Mouse (Mus musculus): ENCODE data around the gene Slc25a39. TPM values are rescaled to one million over a fixed set of nuclear protein-coding genes. Genes with fewer than 3 reads are reported as not detected.

Gene Slc25a39
- polyA plus RNA-seq, 1 experiment from 2014 or later = 260 TPM

DNA sequence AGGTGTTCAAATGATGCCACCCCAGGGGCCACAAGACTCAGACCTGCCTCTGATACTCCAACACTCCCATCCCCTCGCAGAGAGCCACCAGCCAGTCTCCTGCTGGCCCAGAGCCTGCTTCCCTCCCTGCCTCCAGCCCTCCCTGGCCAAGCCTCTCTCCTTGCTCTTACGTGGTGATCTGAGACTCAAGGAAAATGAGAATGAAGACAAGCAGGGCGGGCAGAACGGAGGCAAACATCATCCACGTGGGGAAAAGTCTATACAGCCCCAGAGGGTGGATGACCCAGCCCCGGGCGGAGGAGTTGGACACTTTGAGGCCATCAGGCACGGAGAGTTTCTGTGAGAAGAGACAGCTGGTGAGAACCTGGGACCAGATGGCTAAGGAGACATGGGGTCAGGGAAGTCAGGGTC, 54.7 kb downstream of the Slc25a39 start:
- H3K4me3 ChIP-seq = no peak overlapping the region
- 44% methylated on average over 8 of the region's 8 CpGs for WGBS
- no peak for ATAC-seq (ENCODE audit: insufficient number of reproducible peaks, low FRiP score)
- H3K4me2 ChIP-seq = no peak overlapping the region
- no peaks in the 10 kb centered on the region for H3K36me3 ChIP-seq
- no peaks in the 10 kb centered on the region for H3K4me1 ChIP-seq (replicated peaks)
- no peak overlapping the region for H3K9ac ChIP-seq
- no peaks in the 10 kb centered on the region for H3K9me3 ChIP-seq (replicated peaks)
- peaks cover 62% of the 10 kb centered on the region for H3K27me3 ChIP-seq (replicated peaks)
- H3K27ac ChIP-seq (ENCODE audit: poor library complexity, severe bottlenecking) = no peak overlapping the region

Small RNAs within 50 kb of the gene (microRNA-seq; reads per million reads assigned to microRNA genes)
- not detected for gene Mir6930

Other genes starting within 250 kb of the Slc25a39 start
- 90.9 and 94.3 TPM in 2 replicates for gene Lsm12, start 222.7 kb downstream of the Slc25a39 start, polyA plus RNA-seq (2016; fragmentation: Nextera tagmentation; extraction: Ambion mirVana)
- gene G6pc3, start 218.3 kb downstream of the Slc25a39 start, polyA plus RNA-seq (2016; fragmentation: Nextera tagmentation; extraction: Ambion mirVana) = 27.1 and 28.0 TPM in 2 replicates
- gene Hdac5, start 177.8 kb downstream of the Slc25a39 start, polyA plus RNA-seq (2016; fragmentation: Nextera tagmentation; extraction: Ambion mirVana) = 92.2 and 95.9 TPM in 2 replicates
- 14.0 and 14.3 TPM in 2 replicates for gene BC030867, start 159.1 kb downstream of the Slc25a39 start, polyA plus RNA-seq (2016; fragmentation: Nextera tagmentation; extraction: Ambion mirVana)
- 0.06 and 0.13 TPM in 2 replicates for gene Asb16, start 139.2 kb downstream of the Slc25a39 start, polyA plus RNA-seq (2016; fragmentation: Nextera tagmentation; extraction: Ambion mirVana)
- 35.7 and 38.9 TPM in 2 replicates for gene Tmub2, start 123.0 kb downstream of the Slc25a39 start, polyA plus RNA-seq (2016; fragmentation: Nextera tagmentation; extraction: Ambion mirVana)
- 10.9 and 11.8 TPM in 2 replicates for gene Atxn7l3, start 111.3 kb downstream of the Slc25a39 start, polyA plus RNA-seq (2016; fragmentation: Nextera tagmentation; extraction: Ambion mirVana)
- 65.4 and 68.6 TPM in 2 replicates for gene Ubtf, start 88.2 kb downstream of the Slc25a39 start, polyA plus RNA-seq (2016; fragmentation: Nextera tagmentation; extraction: Ambion mirVana)
- gene Slc4a1, start 41.7 kb downstream of the Slc25a39 start, polyA plus RNA-seq (2016; fragmentation: Nextera tagmentation; extraction: Ambion mirVana) = 114 and 116 TPM in 2 replicates
- gene Rundc3a, start 14.5 kb downstream of the Slc25a39 start, polyA plus RNA-seq (2016; fragmentation: Nextera tagmentation; extraction: Ambion mirVana) = 1.7 and 1.8 TPM in 2 replicates
- 189 and 191 TPM in 2 replicates for gene Grn, start 22.4 kb upstream of the Slc25a39 start, polyA plus RNA-seq (2016; fragmentation: Nextera tagmentation; extraction: Ambion mirVana)
- gene Fam171a2, start 39.7 kb upstream of the Slc25a39 start, polyA plus RNA-seq (2016; fragmentation: Nextera tagmentation; extraction: Ambion mirVana) = 4.5 and 5.6 TPM in 2 replicates
- gene Itga2b, start 62.2 kb upstream of the Slc25a39 start, polyA plus RNA-seq (2016; fragmentation: Nextera tagmentation; extraction: Ambion mirVana) = 16.5 and 22.5 TPM in 2 replicates
- 38.9 and 42.7 TPM in 2 replicates for gene Gpatch8, start 148.4 kb upstream of the Slc25a39 start, polyA plus RNA-seq (2016; fragmentation: Nextera tagmentation; extraction: Ambion mirVana)
- 10.9 and 11.6 TPM in 2 replicates for gene Gm11627, start 171.5 kb upstream of the Slc25a39 start, polyA plus RNA-seq (2016; fragmentation: Nextera tagmentation; extraction: Ambion mirVana)
- 32.0 and 33.8 TPM in 2 replicates for gene Fzd2, start 196.4 kb upstream of the Slc25a39 start, polyA plus RNA-seq (2016; fragmentation: Nextera tagmentation; extraction: Ambion mirVana)

All from heart, embryonic 12.5 days (tissue).